Mouse (Mus musculus) heart, embryonic 14.5 days (tissue): ENCODE results near the gene Prss16. TPM values are rescaled to one million over a fixed set of nuclear protein-coding genes. Genes with fewer than 3 reads are reported as not detected.

Source experiments
- ATAC-seq: fragments of 200-750 bp; cut with Nextera tagmentation; 2 replicates; pipeline ENCODE4 v1.8.0; 2017; ENCODE audit warnings: low read depth, moderate TSS enrichment; ENCODE audit not compliant: insufficient number of reproducible peaks, insufficient read depth, low FRiP score
- H3K27ac ChIP-seq, 2 experiments: fragments of 200-500 bp in 1 of 2; fragments of 300-500 bp in 1 of 2; sonication (generic) in 1 of 2; replicated peaks in 1 of 2; 2 replicates each; pipeline ENCODE4 v1.5.1; 2012 to 2014; ENCODE audit warnings: low read depth in 2 of 2, low read length in 2 of 2, control low read depth in 1 of 2, mild to moderate bottlenecking in 1 of 2, mixed read lengths in 1 of 2; ENCODE audit not compliant: control insufficient read depth in 1 of 2, insufficient read depth in 1 of 2
- H3K27me3 ChIP-seq: fragments of 300-500 bp; sonication (generic); 2 replicates; pipeline ENCODE4 v1.6.1; 2014; ENCODE audit warnings: mild to moderate bottlenecking, low read length, control low read depth; ENCODE audit not compliant: control insufficient read depth, insufficient read depth
- H3K36me3 ChIP-seq: fragments of 300-500 bp; sonication (generic); 2 replicates; pipeline ENCODE4 v1.6.1; 2014; ENCODE audit warnings: mild to moderate bottlenecking, control low read depth, low read length, mixed read lengths; ENCODE audit not compliant: control insufficient read depth, insufficient read depth
- H3K4me1 ChIP-seq, 2 experiments: fragments of 200-500 bp in 1 of 2; fragments of 300-500 bp in 1 of 2; sonication (generic) in 1 of 2; 2 replicates each; pipeline ENCODE4 v1.6.1; 2012 to 2014; ENCODE audit warnings: low read length in 2 of 2, control low read depth in 1 of 2, mixed read lengths in 1 of 2; ENCODE audit not compliant: control insufficient read depth in 2 of 2, insufficient read depth in 2 of 2
- H3K4me2 ChIP-seq: fragments of 300-500 bp; sonication (generic); 2 replicates; pipeline ENCODE4 v1.6.1; 2014; ENCODE audit warnings: mild to moderate bottlenecking, low read length
- H3K4me3 ChIP-seq, 2 experiments: fragments of 200-500 bp in 1 of 2; fragments of 300-500 bp in 1 of 2; sonication (generic) in 1 of 2; 2 replicates each; pipeline ENCODE4 v1.5.1; 2012 to 2014; ENCODE audit warnings: low read length in 2 of 2, mild to moderate bottlenecking in 2 of 2, control low read depth in 1 of 2, low read depth in 1 of 2, moderate library complexity in 1 of 2; ENCODE audit not compliant: control insufficient read depth in 1 of 2, insufficient read depth in 1 of 2
- H3K9ac ChIP-seq: fragments of 300-500 bp; sonication (generic); 2 replicates; pipeline ENCODE4 v1.6.1; 2014; ENCODE audit warnings: mild to moderate bottlenecking, low read length
- H3K9me3 ChIP-seq: fragments of 300-500 bp; sonication (generic); 2 replicates; pipeline ENCODE4 v1.6.1; 2016; ENCODE audit warnings: low read length, control low read depth; ENCODE audit not compliant: control insufficient read depth
- WGBS: fragments of 180-500 bp; shearing (Covaris S2); extraction: QIAGEN DNeasy Blood & Tissue Kit; methylation state at CpG from one replicate; pipeline ENCODE4 v1.1.7; 2014; 5-methylcytosine and 5-hydroxymethylcytosine counted together
- microRNA-seq: library from miRNA; unstranded; fragments of <30 nt; microRNA quantifications from one replicate; pipeline ENCODE4, GENCODE M21; 2016
- polyA plus RNA-seq: library from polyadenylated mRNA; unstranded; fragments of >200 nt; fragmentation: Nextera tagmentation; extraction: Ambion mirVana; gene quantifications from 2 replicates; pipeline ENCODE4 v1.2.1, GENCODE M21; 2014

The Prss16 gene
- polyA plus RNA-seq, 1 experiment from 2014 or later = 0.88 TPM

DNA sequence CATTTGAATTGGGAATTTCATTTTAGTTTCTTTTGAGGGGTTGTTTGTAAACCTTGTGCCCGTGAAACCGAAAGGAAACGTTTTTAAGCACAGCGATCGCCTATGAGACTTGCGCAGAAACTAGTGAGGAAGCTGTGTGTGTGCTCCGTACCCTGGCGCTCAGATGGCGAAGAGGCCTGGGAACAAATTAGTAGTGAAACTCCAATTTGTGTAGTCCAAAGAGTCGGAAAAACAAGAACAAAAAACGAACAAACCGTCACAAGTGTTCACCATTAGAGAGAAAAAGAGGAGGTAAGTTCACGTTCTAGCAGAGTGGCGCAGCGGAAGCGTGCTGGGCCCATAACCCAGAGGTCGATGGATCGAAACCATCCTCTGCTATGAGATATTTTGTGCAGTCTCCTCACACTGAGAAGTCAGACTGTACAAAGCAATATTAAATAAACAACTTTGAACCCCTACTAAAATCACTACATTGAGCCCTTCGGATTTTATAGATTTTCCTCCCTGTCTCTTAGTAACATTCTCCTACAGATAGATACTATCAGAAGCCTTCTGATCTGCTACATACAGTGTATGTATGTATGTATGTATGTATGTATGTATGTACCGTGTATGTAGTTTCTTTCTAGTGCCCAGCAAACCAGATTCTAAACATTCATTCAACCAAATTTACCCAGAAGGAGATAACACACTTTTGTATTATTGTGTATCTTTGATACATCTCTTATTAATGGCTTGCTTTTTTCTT is 34.6 kb downstream of the Prss16 start:
- ATAC-seq = peak; percentile 93
- Histone ChIP-seq H3K4me1 (no peaks in the 10 kb centered on the region), H3K4me3 (peak overlapping the region; percentile 59 to 62), H3K4me2 (peak overlapping the region; percentile 46), H3K27ac (peak overlapping the region; percentile 86 to 92), H3K27me3 (peaks cover 10% of the 10 kb centered on the region), H3K36me3 (no peaks in the 10 kb centered on the region), H3K9ac (peak overlapping the region; percentile 81), H3K9me3 (no peaks in the 10 kb centered on the region)
- 4% methylated on average over 20 of the region's 20 CpGs for WGBS

DNA sequence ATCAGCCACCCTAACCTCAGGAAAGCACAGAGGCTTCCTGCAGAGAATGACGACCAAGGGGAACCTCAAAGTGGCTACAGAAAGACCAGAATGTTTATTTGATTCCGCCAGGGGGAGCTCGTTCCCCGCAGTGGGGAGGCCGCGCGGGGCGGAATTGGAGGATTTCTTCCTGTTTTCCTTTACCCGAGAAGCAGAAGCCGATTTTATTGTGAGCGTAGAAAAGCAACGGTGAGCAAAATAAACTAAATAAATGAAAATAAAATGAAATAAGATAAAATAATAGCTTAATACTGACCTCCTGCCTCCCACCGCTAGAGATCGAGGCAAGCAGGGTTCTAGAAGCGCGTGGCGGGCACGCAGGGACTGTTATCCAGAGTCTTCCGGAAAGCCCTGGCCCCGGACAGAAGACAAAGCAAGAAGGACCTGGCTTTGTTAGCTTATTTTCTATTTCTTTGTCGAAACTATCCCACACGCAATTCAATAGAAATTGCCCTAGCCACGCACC is 35.3 kb downstream of the Prss16 start:
- H3K9ac ChIP-seq = peak overlapping the region; percentile 81
- no peaks in the 10 kb centered on the region for H3K9me3 ChIP-seq
- peaks cover 3% of the 10 kb centered on the region for H3K27me3 ChIP-seq
- H3K36me3 ChIP-seq = no peaks in the 10 kb centered on the region
- H3K4me2 ChIP-seq = peak overlapping the region; percentile 46
- H3K4me3 ChIP-seq = peak overlapping the region; percentile 59 to 62
- ATAC-seq = peak; percentile 78; the same call in 1 of the 2 replicates
- no peaks in the 10 kb centered on the region for H3K4me1 ChIP-seq
- H3K27ac ChIP-seq = peak overlapping the region; percentile 86 to 92
- under 1% methylated on average over 23 of the region's 23 CpGs for WGBS

DNA sequence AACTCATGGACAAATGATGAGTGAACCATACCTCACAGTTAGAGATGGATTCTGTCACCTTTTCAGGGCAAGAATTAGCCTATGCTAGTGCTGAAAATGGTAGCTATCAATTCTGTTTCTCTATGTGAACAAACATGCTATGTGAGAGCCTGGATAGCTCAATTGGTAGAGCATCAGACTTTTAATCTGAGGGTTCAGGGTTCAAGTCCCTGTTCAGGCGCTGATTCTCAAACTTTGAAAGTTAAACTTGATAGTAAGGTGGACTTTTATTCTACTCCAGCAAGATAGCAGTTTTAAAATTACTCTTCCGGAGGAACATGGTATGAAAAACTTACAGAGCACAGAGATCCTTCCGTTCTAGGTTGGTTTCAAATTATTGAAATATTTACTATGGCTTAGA is 37.9 kb downstream of the Prss16 start:
- no peak overlapping the region for H3K27ac ChIP-seq
- H3K9ac ChIP-seq = no peak overlapping the region
- no peak overlapping the region for H3K4me2 ChIP-seq
- ATAC-seq = no peak
- no peaks in the 10 kb centered on the region for H3K36me3 ChIP-seq
- no peak overlapping the region for H3K4me3 ChIP-seq
- no peaks in the 10 kb centered on the region for H3K9me3 ChIP-seq
- H3K4me1 ChIP-seq = no peaks in the 10 kb centered on the region
- no peaks in the 10 kb centered on the region for H3K27me3 ChIP-seq
- 36% methylated on average over 3 of the region's 3 CpGs for WGBS

DNA sequence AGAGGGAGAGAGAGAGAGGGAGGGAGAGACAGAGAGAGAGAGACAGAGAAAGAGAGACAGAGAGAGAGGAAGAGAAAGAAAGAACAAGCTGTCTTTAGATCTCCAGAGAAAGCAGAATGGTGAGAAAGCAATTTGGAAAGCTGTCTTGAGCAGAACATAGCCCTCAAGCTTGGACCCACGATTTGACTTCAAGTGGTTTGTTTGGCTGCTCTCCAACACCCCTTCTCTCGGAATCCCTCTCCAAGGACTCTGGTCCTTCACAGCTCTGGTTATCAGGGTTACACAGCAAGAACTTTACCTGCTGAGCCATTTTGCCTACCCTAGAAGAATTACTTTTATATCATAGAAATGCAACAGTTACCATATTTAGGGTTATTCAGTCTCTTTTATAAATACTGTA is 39.7 kb downstream of the Prss16 start:
- no peaks in the 10 kb centered on the region for H3K36me3 ChIP-seq
- no peak overlapping the region for H3K27ac ChIP-seq
- no peak for ATAC-seq
- no peak overlapping the region for H3K4me3 ChIP-seq
- H3K27me3 ChIP-seq = no peaks in the 10 kb centered on the region
- no peaks in the 10 kb centered on the region for H3K9me3 ChIP-seq
- H3K9ac ChIP-seq = no peak overlapping the region
- WGBS = 12% methylated on average over 2 of the region's 2 CpGs
- no peaks in the 10 kb centered on the region for H3K4me1 ChIP-seq
- no peak overlapping the region for H3K4me2 ChIP-seq

DNA sequence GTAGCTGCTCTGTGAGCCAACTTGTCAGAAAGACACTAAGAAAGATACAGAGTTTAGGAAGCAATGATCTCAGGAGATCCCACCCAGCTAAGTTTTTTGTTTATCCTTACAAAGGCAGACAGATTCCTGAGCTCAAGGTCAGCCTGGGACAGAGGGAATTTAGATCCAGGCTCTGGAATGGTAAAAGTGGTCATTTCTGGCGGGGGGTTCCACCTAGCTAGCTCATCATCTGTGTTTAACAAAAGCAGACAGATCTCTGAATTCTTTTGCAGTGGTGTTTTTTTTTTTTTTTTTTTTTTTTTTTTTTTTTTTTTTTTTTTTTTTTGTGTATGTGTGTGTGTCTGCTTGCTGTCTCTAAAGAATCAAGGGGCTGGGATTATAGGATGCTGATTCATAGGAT is 40.3 kb downstream of the Prss16 start:
- H3K36me3 ChIP-seq = no peaks in the 10 kb centered on the region
- no peak overlapping the region for H3K27ac ChIP-seq
- H3K4me1 ChIP-seq = no peaks in the 10 kb centered on the region
- H3K9me3 ChIP-seq = no peaks in the 10 kb centered on the region
- ATAC-seq = no peak
- H3K4me3 ChIP-seq = no peak overlapping the region
- no peak overlapping the region for H3K9ac ChIP-seq
- 40% methylated on average over 1 of the region's 1 CpGs for WGBS
- no peak overlapping the region for H3K4me2 ChIP-seq
- no peaks in the 10 kb centered on the region for H3K27me3 ChIP-seq

Small RNAs within 50 kb of the gene (microRNA-seq; reads per million reads assigned to microRNA genes)
- gene Gm44390 = not detected
- gene Gm44486 = not detected

Other genes with a start within 250 kb of the Prss16 start
- gene Hist1h1b, start 229.1 kb downstream of the Prss16 start, polyA plus RNA-seq = 5.3 and 7.2 TPM in 2 replicates
- gene Hist1h3i, start 226.4 kb downstream of the Prss16 start, polyA plus RNA-seq = 70.6 and 84.8 TPM in 2 replicates
- gene Hist1h2an, start 222.5 kb downstream of the Prss16 start, polyA plus RNA-seq = 2.0 TPM in 1 of 2 replicates, not detected in the other
- gene Hist1h2bp, start 222.3 kb downstream of the Prss16 start, polyA plus RNA-seq = 0.38 and 0.58 TPM in 2 replicates
- 9.4 and 9.6 TPM in 2 replicates for gene Hist1h2bq, start 199.5 kb downstream of the Prss16 start, polyA plus RNA-seq
- gene Hist1h2ao, start 199.3 kb downstream of the Prss16 start, polyA plus RNA-seq = not detected in 2 replicates
- gene Hist1h4m, start 198.0 kb downstream of the Prss16 start, polyA plus RNA-seq = not detected in 2 replicates
- gene Hist1h4n, start 177.5 kb downstream of the Prss16 start, polyA plus RNA-seq = 5.9 and 10.4 TPM in 2 replicates
- gene Hist1h2ap, start 176.2 kb downstream of the Prss16 start, polyA plus RNA-seq = 1,528 and 1,577 TPM in 2 replicates
- gene Hist1h2br, start 176.0 kb downstream of the Prss16 start, polyA plus RNA-seq = 10.6 and 11.1 TPM in 2 replicates
- gene Zfp184, start 64.6 kb downstream of the Prss16 start, polyA plus RNA-seq = 6.0 and 7.1 TPM in 2 replicates
- not detected in 2 replicates for gene Pom121l2, start 28.5 kb downstream of the Prss16 start, polyA plus RNA-seq
- 2.9 and 6.8 TPM in 2 replicates for gene Hist1h2ah, start 25.8 kb upstream of the Prss16 start, polyA plus RNA-seq
- gene Hist1h2bk, start 26.1 kb upstream of the Prss16 start, polyA plus RNA-seq = 1.9 and 2.3 TPM in 2 replicates
- gene Hist1h4i, start 31.6 kb upstream of the Prss16 start, polyA plus RNA-seq = 8.1 and 9.3 TPM in 2 replicates
- 9.7 and 11.2 TPM in 2 replicates for gene Hist1h2ag, start 33.2 kb upstream of the Prss16 start, polyA plus RNA-seq
- gene Hist1h2bj, start 33.5 kb upstream of the Prss16 start, polyA plus RNA-seq = 2.5 and 2.6 TPM in 2 replicates
- gene Vmn1r188, start 74.7 kb upstream of the Prss16 start, polyA plus RNA-seq = not detected in 2 replicates
- gene Vmn1r189, start 96.1 kb upstream of the Prss16 start, polyA plus RNA-seq = not detected in 2 replicates
- not detected in 2 replicates for gene Vmn1r191, start 174.2 kb upstream of the Prss16 start, polyA plus RNA-seq
- not detected in 2 replicates for gene Vmn1r192, start 181.4 kb upstream of the Prss16 start, polyA plus RNA-seq
- gene Vmn1r193, start 213.4 kb upstream of the Prss16 start, polyA plus RNA-seq = not detected in 2 replicates
- not detected in 2 replicates for gene Vmn1r194, start 234.5 kb upstream of the Prss16 start, polyA plus RNA-seq